Mouse (Mus musculus): Measurements from ENCODE around the gene Galnt14.
A peak's percentile ranks its signal among the peaks of the same experiment; 100 is the strongest.

Galnt14 gene

GRCm38 (mm10) chr17:73568204-73568603 is 142.0 kb downstream of the Galnt14 start:
- no peak for DNase-seq (ENCODE audit: low read depth)

- no peak for DNase-seq (ENCODE audit: low read depth)
Measured at GRCm38 (mm10) chr17:73561149-73561548, 149.1 kb downstream of the Galnt14 start.

GRCm38 (mm10) chr17:73560208-73560784 is 150.0 kb downstream of the Galnt14 start:
- DNase-seq (ENCODE audit: low read depth): no peak

GRCm38 (mm10) chr17:73559498-73559897 is 150.8 kb downstream of the Galnt14 start:
- no peak for DNase-seq (ENCODE audit: low read depth)

GRCm38 (mm10) chr17:73557101-73557500 is 153.2 kb downstream of the Galnt14 start:
- DNase-seq (ENCODE audit: low read depth): no peak

- no peak for DNase-seq (ENCODE audit: low read depth)
Measured at GRCm38 (mm10) chr17:73556436-73556835, 153.8 kb downstream of the Galnt14 start.

- DNase-seq (ENCODE audit: low read depth): no peak
Measured at GRCm38 (mm10) chr17:73554668-73555067, 155.6 kb downstream of the Galnt14 start.

GRCm38 (mm10) chr17:73548783-73549566 is 161.3 kb downstream of the Galnt14 start:
- no peak for DNase-seq (ENCODE audit: low read depth)

- no peak for DNase-seq (ENCODE audit: low read depth)
Measured at GRCm38 (mm10) chr17:73548119-73548518, 162.1 kb downstream of the Galnt14 start.

- no peak for DNase-seq (ENCODE audit: low read depth)
Measured at GRCm38 (mm10) chr17:73547483-73547882, 162.8 kb downstream of the Galnt14 start.

GRCm38 (mm10) chr17:73541911-73542310 is 168.3 kb downstream of the Galnt14 start:
- no peak for DNase-seq (ENCODE audit: low read depth)

GRCm38 (mm10) chr17:73541233-73541570 is 169.1 kb downstream of the Galnt14 start:
- peak; percentile 2 for DNase-seq (ENCODE audit: low read depth)

GRCm38 (mm10) chr17:73540409-73541232 is 169.6 kb downstream of the Galnt14 start:
- DNase-seq (ENCODE audit: low read depth): peak; percentile 9

- DNase-seq (ENCODE audit: low read depth): no peak
Measured at GRCm38 (mm10) chr17:73531896-73532295, 178.4 kb downstream of the Galnt14 start.

GRCm38 (mm10) chr17:73522169-73522568 is 188.1 kb downstream of the Galnt14 start:
- DNase-seq (ENCODE audit: low read depth): no peak

GRCm38 (mm10) chr17:73519350-73519749 is 190.9 kb downstream of the Galnt14 start:
- DNase-seq (ENCODE audit: low read depth): no peak

- DNase-seq (ENCODE audit: low read depth): no peak
Measured at GRCm38 (mm10) chr17:73518359-73518758, 191.9 kb downstream of the Galnt14 start.

- no peak for DNase-seq (ENCODE audit: low read depth)
Measured at GRCm38 (mm10) chr17:73515506-73515905, 194.7 kb downstream of the Galnt14 start.

GRCm38 (mm10) chr17:73514862-73515261 is 195.4 kb downstream of the Galnt14 start:
- DNase-seq (ENCODE audit: low read depth): no peak

GRCm38 (mm10) chr17:73514258-73514657 is 196.0 kb downstream of the Galnt14 start:
- no peak for DNase-seq (ENCODE audit: low read depth)

GRCm38 (mm10) chr17:73512844-73513243 is 197.4 kb downstream of the Galnt14 start:
- DNase-seq (ENCODE audit: low read depth): no peak

- DNase-seq (ENCODE audit: low read depth): no peak
Measured at GRCm38 (mm10) chr17:73507804-73508535, 202.3 kb downstream of the Galnt14 start.

Measured in naive thymus-derived CD4-positive, alpha-beta T cell, adult 2 months (primary cell).